Mouse (Mus musculus): ENCODE results near the gene Bicdl1. TPM values are rescaled to one million over a fixed set of nuclear protein-coding genes. Genes with fewer than 3 reads are reported as not detected.

Bicdl1 gene
- polyA plus RNA-seq, 1 experiment from 2014 or later, result 47.2 TPM

GRCm38 (mm10) chr5:115722188-115722959 is 9.0 kb downstream of the Bicdl1 start:
- Histone ChIP-seq H3K27me3 (replicated peaks) (no peaks in the 10 kb centered on the region), H3K9me3 (no peaks in the 10 kb centered on the region), H3K4me1 (peaks cover 8% of the 10 kb centered on the region; the same call in 1 of the 2 replicates), H3K4me2 (no peak overlapping the region), H3K27ac (no peak overlapping the region), H3K9ac (no peak overlapping the region), H3K4me3 (no peak overlapping the region), H3K36me3 (replicated peaks) (no peaks in the 10 kb centered on the region; the same call in 1 of the 2 replicates)
- no peak for ATAC-seq (replicated peaks)
- 87% methylated on average over 21 of the region's 21 CpGs for WGBS

GRCm38 (mm10) chr5:115720761-115721160 is 10.7 kb downstream of the Bicdl1 start:
- Histone ChIP-seq H3K9ac (no peak overlapping the region), H3K27ac (no peak overlapping the region), H3K9me3 (no peaks in the 10 kb centered on the region), H3K36me3 (replicated peaks) (no peaks in the 10 kb centered on the region; the same call in 1 of the 2 replicates), H3K4me2 (no peak overlapping the region), H3K27me3 (replicated peaks) (no peaks in the 10 kb centered on the region), H3K4me1 (peaks cover 7% of the 10 kb centered on the region; the same call in 1 of the 2 replicates), H3K4me3 (no peak overlapping the region)
- ATAC-seq (replicated peaks), result no peak
- 46% methylated on average over 3 of the region's 3 CpGs for WGBS

DNA sequence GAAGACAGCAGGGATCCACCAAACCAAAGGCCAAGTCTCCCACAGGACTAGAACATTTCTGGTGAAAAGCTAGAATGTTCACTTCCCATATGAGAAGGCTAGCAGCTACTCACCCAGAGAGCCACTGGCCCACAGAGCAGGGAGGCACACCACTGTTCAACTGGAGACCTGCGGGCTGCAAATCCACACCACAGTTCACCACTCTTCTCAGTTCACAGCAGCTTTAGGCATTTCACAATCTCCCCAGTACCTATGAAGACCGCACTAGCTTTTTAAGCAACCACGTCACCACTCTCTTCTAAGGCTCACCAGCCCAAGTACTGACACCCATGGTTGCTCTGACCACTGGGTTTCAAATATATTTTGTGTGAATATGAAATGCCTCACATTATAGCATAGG is 13.7 kb downstream of the Bicdl1 start:
- ATAC-seq (replicated peaks), result no peak

DNA sequence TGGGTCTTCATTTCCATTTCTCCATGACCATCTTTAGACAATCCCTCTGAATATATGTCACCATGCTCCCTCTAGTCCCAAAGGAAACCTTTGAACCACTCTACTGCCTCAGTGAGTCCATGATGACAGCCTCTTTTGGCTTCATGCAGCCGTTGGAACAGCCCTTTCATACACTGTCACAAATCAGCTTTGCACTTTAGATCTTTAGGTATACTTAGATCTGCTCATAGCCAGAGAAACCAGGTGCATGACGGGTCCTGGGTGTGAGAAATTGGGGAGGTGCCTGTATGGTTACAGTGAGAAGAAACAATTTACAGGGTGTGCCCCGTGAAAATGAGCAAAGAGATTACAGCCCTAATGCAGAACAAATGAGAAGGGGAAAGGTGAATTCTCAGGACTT is 14.3 kb downstream of the Bicdl1 start:
- Histone ChIP-seq H3K9ac (no peak overlapping the region), H3K4me3 (no peak overlapping the region), H3K27ac (no peak overlapping the region), H3K4me1 (peaks cover 15% of the 10 kb centered on the region), H3K4me2 (no peak overlapping the region), H3K36me3 (replicated peaks) (no peaks in the 10 kb centered on the region), H3K27me3 (replicated peaks) (no peaks in the 10 kb centered on the region), H3K9me3 (no peaks in the 10 kb centered on the region)
- WGBS, result 83% methylated on average over 3 of the region's 3 CpGs
- ATAC-seq (replicated peaks), result no peak

More for the DNA sequence above, 13.7 kb downstream of the Bicdl1 start:
- Histone ChIP-seq H3K4me3 (no peak overlapping the region), H3K9me3 (no peaks in the 10 kb centered on the region), H3K27me3 (replicated peaks) (no peaks in the 10 kb centered on the region), H3K9ac (no peak overlapping the region), H3K27ac (no peak overlapping the region), H3K4me1 (peaks cover 10% of the 10 kb centered on the region; the same call in 1 of the 2 replicates), H3K36me3 (replicated peaks) (no peaks in the 10 kb centered on the region), H3K4me2 (no peak overlapping the region)
- 94% methylated on average over 3 of the region's 3 CpGs for WGBS

GRCm38 (mm10) chr5:115716426-115716825 is 15.0 kb downstream of the Bicdl1 start:
- Histone ChIP-seq H3K36me3 (replicated peaks) (no peaks in the 10 kb centered on the region), H3K4me2 (no peak overlapping the region), H3K4me1 (peaks cover 20% of the 10 kb centered on the region), H3K27me3 (replicated peaks) (no peaks in the 10 kb centered on the region), H3K9ac (no peak overlapping the region), H3K9me3 (no peaks in the 10 kb centered on the region), H3K4me3 (no peak overlapping the region), H3K27ac (no peak overlapping the region)
- WGBS, result 81% methylated on average over 6 of the region's 6 CpGs
- ATAC-seq (replicated peaks), result no peak

- ATAC-seq (replicated peaks), result no peak
- no peak overlapping the region for H3K4me2 ChIP-seq
These were observed 16.7 kb downstream of the Bicdl1 start for GRCm38 (mm10) chr5:115714761-115715160.

GRCm38 (mm10) chr5:115712487-115712886 is 18.9 kb downstream of the Bicdl1 start:
- H3K4me1 ChIP-seq, result peaks cover 25% of the 10 kb centered on the region
- ATAC-seq (replicated peaks), result no peak
- no peak overlapping the region for H3K9ac ChIP-seq
- WGBS, result 76% methylated on average over 6 of the region's 6 CpGs
- no peaks in the 10 kb centered on the region for H3K36me3 ChIP-seq (replicated peaks)
- H3K27ac ChIP-seq, result peak overlapping the region; percentile 65; the same call in 1 of the 2 replicates
- H3K27me3 ChIP-seq (replicated peaks), result no peaks in the 10 kb centered on the region
- H3K4me2 ChIP-seq, result no peak overlapping the region
- H3K9me3 ChIP-seq, result no peaks in the 10 kb centered on the region
- no peak overlapping the region for H3K4me3 ChIP-seq

More at GRCm38 (mm10) chr5:115714761-115715160, 16.7 kb downstream of the Bicdl1 start:
- Histone ChIP-seq H3K9ac (no peak overlapping the region), H3K27ac (no peak overlapping the region), H3K36me3 (replicated peaks) (no peaks in the 10 kb centered on the region), H3K4me1 (peaks cover 25% of the 10 kb centered on the region), H3K9me3 (no peaks in the 10 kb centered on the region), H3K4me3 (no peak overlapping the region), H3K27me3 (replicated peaks) (no peaks in the 10 kb centered on the region)
- WGBS, result 93% methylated on average over 7 of the region's 7 CpGs

- Histone ChIP-seq H3K27ac (peak overlapping the region; percentile 65), H3K36me3 (replicated peaks) (no peaks in the 10 kb centered on the region), H3K27me3 (replicated peaks) (no peaks in the 10 kb centered on the region), H3K4me2 (peak overlapping the region; percentile 13; the same call in 1 of the 2 replicates), H3K9ac (no peak overlapping the region), H3K9me3 (no peaks in the 10 kb centered on the region), H3K4me3 (no peak overlapping the region), H3K4me1 (peaks cover 25% of the 10 kb centered on the region)
- 64% methylated on average over 11 of the region's 11 CpGs for WGBS
- ATAC-seq (replicated peaks), result peak; percentile 78
These were observed 19.6 kb downstream of the Bicdl1 start for GRCm38 (mm10) chr5:115711636-115712419.

- no peaks in the 10 kb centered on the region for H3K9me3 ChIP-seq
- WGBS, result 88% methylated on average over 4 of the region's 4 CpGs
- ATAC-seq (replicated peaks), result no peak
- peaks cover 25% of the 10 kb centered on the region for H3K4me1 ChIP-seq
- no peaks in the 10 kb centered on the region for H3K27me3 ChIP-seq (replicated peaks)
- H3K9ac ChIP-seq, result no peak overlapping the region
- no peak overlapping the region for H3K4me2 ChIP-seq
- no peaks in the 10 kb centered on the region for H3K36me3 ChIP-seq (replicated peaks)
- H3K4me3 ChIP-seq, result no peak overlapping the region
- no peak overlapping the region for H3K27ac ChIP-seq
These were observed 21.2 kb downstream of the Bicdl1 start for GRCm38 (mm10) chr5:115710171-115710570.

- H3K9me3 ChIP-seq, result no peaks in the 10 kb centered on the region
- peaks cover 25% of the 10 kb centered on the region for H3K4me1 ChIP-seq
- 63% methylated on average over 3 of the region's 3 CpGs for WGBS
- H3K4me2 ChIP-seq, result no peak overlapping the region
- ATAC-seq (replicated peaks), result no peak
- no peak overlapping the region for H3K4me3 ChIP-seq
- no peaks in the 10 kb centered on the region for H3K27me3 ChIP-seq (replicated peaks)
- H3K36me3 ChIP-seq (replicated peaks), result no peaks in the 10 kb centered on the region
- H3K27ac ChIP-seq, result no peak overlapping the region
- no peak overlapping the region for H3K9ac ChIP-seq
These were observed 22.5 kb downstream of the Bicdl1 start for GRCm38 (mm10) chr5:115708930-115709329.

- no peaks in the 10 kb centered on the region for H3K9me3 ChIP-seq
- H3K4me2 ChIP-seq, result no peak overlapping the region
- no peaks in the 10 kb centered on the region for H3K36me3 ChIP-seq (replicated peaks)
- H3K27ac ChIP-seq, result no peak overlapping the region
- H3K4me3 ChIP-seq, result no peak overlapping the region
- peaks cover 8% of the 10 kb centered on the region; the same call in 1 of the 2 replicates for H3K4me1 ChIP-seq
- H3K27me3 ChIP-seq (replicated peaks), result no peaks in the 10 kb centered on the region
- ATAC-seq (replicated peaks), result no peak
- WGBS, result 66% methylated on average over 3 of the region's 3 CpGs
- H3K9ac ChIP-seq, result no peak overlapping the region
These were observed 29.4 kb downstream of the Bicdl1 start for GRCm38 (mm10) chr5:115701981-115702380.

DNA sequence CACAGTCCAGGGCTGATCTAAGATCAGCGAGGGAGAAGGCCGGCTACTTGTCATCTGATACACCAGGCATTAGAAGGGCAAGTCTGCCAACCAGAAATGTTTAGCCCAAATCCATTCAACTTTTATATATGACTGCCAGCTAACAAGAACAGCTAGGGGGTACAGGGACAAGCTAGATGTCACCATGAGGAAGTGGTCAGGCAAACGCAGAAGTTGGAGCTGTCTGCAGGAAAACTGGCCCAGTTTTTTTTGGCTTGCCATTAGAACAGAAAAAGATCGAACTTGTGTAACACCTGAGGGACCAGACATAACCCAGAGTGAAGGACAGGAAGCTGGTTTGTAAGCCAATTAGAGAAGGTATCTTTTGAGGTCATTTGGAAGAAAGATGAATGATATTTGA is 30.2 kb downstream of the Bicdl1 start:
- Histone ChIP-seq H3K4me2 (no peak overlapping the region), H3K36me3 (replicated peaks) (no peaks in the 10 kb centered on the region), H3K4me1 (peaks cover 8% of the 10 kb centered on the region; the same call in 1 of the 2 replicates), H3K9me3 (no peaks in the 10 kb centered on the region), H3K27ac (no peak overlapping the region), H3K9ac (no peak overlapping the region), H3K27me3 (replicated peaks) (no peaks in the 10 kb centered on the region), H3K4me3 (no peak overlapping the region)
- WGBS, result 86% methylated on average over 4 of the region's 4 CpGs
- no peak for ATAC-seq (replicated peaks)

Data from midbrain, embryonic 15.5 days (tissue).